Comparison of ENCODE assay signal across 31 mouse cellular contexts in genomic region chr5:121342490-121342889, GRCm38 (mm10). TPM values are rescaled to one million over a fixed set of nuclear protein-coding genes. Genes with fewer than 3 reads are reported as not detected.
DNase-seq lines count a peak whose midpoint lies in the region; ATAC-seq and TF ChIP-seq lines count a peak whose summit lies in the region.
"Had no signal": no experiment of that assay in that cellular context is flagged by ENCODE, and none has a peak within 500 bp of the region (broad histone marks: within the 10 kb centered on the region; RNA-seq: fewer than 3 reads in every experiment).

No protein-coding gene starts in this region.

- peak; percentile 56 to 61 for DNase-seq in cerebellum, adult 2 months
- no peak for DNase-seq in cerebellum, postnatal 4 days (ENCODE audit: low spot score in 2 of 2)
- no peak for DNase-seq in layer of hippocampus, adult 2 months (ENCODE audit: low spot score in 2 of 2)
- DNase-seq in layer of hippocampus, postnatal 10 days (ENCODE audit: low spot score in 2 of 2), result no peak
- no peak for DNase-seq in embryonic facial prominence, embryonic 10.5 days (ENCODE audit: low spot score)
- DNase-seq in left cerebral cortex, postnatal 14 days (ENCODE audit: low spot score in 2 of 2), result no peak
- DNase-seq in hindbrain, embryonic 11.5 days (ENCODE audit: low spot score), result no peak
- DNase-seq: adrenal gland, postnatal 25 days; embryo, embryonic 11 days; gastrocnemius, postnatal 10 days; heart, postnatal 14 days; kidney, adult 18-20 months; kidney, postnatal 25 days; lung, adult 2 months; lung, postnatal 10 days; right cerebral cortex, postnatal 4 days; thymus, adult 18-20 months; thymus, postnatal 25 days had no signal

- H3K9ac ChIP-seq in hindbrain, embryonic 11.5 days (ENCODE audit: low read depth, low read length), result no peak overlapping the region
- H3K9ac ChIP-seq: embryonic facial prominence, embryonic 13.5 days; forebrain, embryonic 15.5 days; kidney, embryonic 15.5 days; limb, embryonic 12.5 days; liver, embryonic 12.5 days; midbrain, embryonic 12.5 days; neural tube, embryonic 12.5 days had no signal

- TF ChIP-seq POLR2A in cerebellum, adult 2 months (IDR thresholded peaks at IDR 0.05; ENCODE audit: borderline replicate concordance, insufficient read depth, low read length), result no peak
- TF ChIP-seq POLR2A in bone marrow macrophage, adult 2 months (IDR thresholded peaks at IDR 0.05; ENCODE audit: borderline replicate concordance, low read depth, low read length), result no peak

- peak overlapping the region; percentile 22 for H3K27ac ChIP-seq in cerebellum, adult 2 months (ENCODE audit: insufficient read depth, low read length)
- peak overlapping the region; percentile 64 for H3K27ac ChIP-seq in layer of hippocampus, adult 2 months
- peak overlapping the region; percentile 61 for H3K27ac ChIP-seq in bone marrow macrophage, adult 2 months (ENCODE audit: insufficient read depth, low read depth, low read length)
- peak overlapping the region; percentile 25; the same call in 1 of the 2 replicates for H3K27ac ChIP-seq in embryonic facial prominence, embryonic 10.5 days (replicated peaks)
- no peak overlapping the region for H3K27ac ChIP-seq in hindbrain, embryonic 11.5 days (ENCODE audit: low read depth, low read length)
- H3K27ac ChIP-seq: embryonic facial prominence, embryonic 13.5 days; forebrain, embryonic 10.5 days; forebrain, embryonic 15.5 days; hindbrain, embryonic 10.5 days; kidney, embryonic 15.5 days; limb, embryonic 12.5 days; liver, embryonic 12.5 days; midbrain, embryonic 12.5 days; neural tube, embryonic 12.5 days; stomach, postnatal 0 days had no signal

- no peak for TF ChIP-seq CTCF in cerebellum, adult 2 months (IDR thresholded peaks at IDR 0.05; ENCODE audit: borderline replicate concordance, insufficient read depth, low read depth, low read length)
- no peak for TF ChIP-seq CTCF in layer of hippocampus, adult 2 months (conservative IDR thresholded peaks at IDR 0.05)
- TF ChIP-seq CTCF in bone marrow macrophage, adult 2 months (IDR thresholded peaks at IDR 0.05; ENCODE audit: low read depth, low read length), result no peak

- no peak overlapping the region for H3K4me3 ChIP-seq in cerebellum, adult 2 months (replicated peaks; ENCODE audit: insufficient read depth, low read depth, low read length)
- H3K4me3 ChIP-seq in layer of hippocampus, adult 2 months, result no peak overlapping the region
- no peak overlapping the region for H3K4me3 ChIP-seq in bone marrow macrophage, adult 2 months (ENCODE audit: insufficient read depth, low read length)
- no peak overlapping the region for H3K4me3 ChIP-seq in embryonic facial prominence, embryonic 10.5 days
- no peak overlapping the region for H3K4me3 ChIP-seq in hindbrain, embryonic 11.5 days (ENCODE audit: low read depth, low read length)
- H3K4me3 ChIP-seq: embryonic facial prominence, embryonic 13.5 days; forebrain, embryonic 10.5 days; forebrain, embryonic 15.5 days; hindbrain, embryonic 10.5 days; kidney, embryonic 15.5 days; limb, embryonic 12.5 days; liver, embryonic 12.5 days; midbrain, embryonic 12.5 days; myocyte; neural tube, embryonic 12.5 days had no signal

- WGBS in cerebellum, adult 2 months, result 56% methylated on average over 11 of the region's 11 CpGs
- 88% methylated on average over 11 of the region's 11 CpGs for WGBS in embryonic facial prominence, embryonic 10.5 days
- 87% methylated on average over 11 of the region's 11 CpGs for WGBS in hindbrain, embryonic 11.5 days

- H3K4me1 ChIP-seq in cerebellum, adult 2 months (ENCODE audit: control insufficient read depth, insufficient read depth, low read length), result peaks cover 23% of the 10 kb centered on the region
- peaks cover 55% of the 10 kb centered on the region for H3K4me1 ChIP-seq in bone marrow macrophage, adult 2 months (ENCODE audit: control insufficient read depth, insufficient read depth, low read length)
- peaks cover 31% of the 10 kb centered on the region for H3K4me1 ChIP-seq in embryonic facial prominence, embryonic 10.5 days
- no peaks in the 10 kb centered on the region for H3K4me1 ChIP-seq in hindbrain, embryonic 11.5 days (replicated peaks; ENCODE audit: control insufficient read depth, insufficient read depth, low read length)
- H3K4me1 ChIP-seq: forebrain, embryonic 15.5 days; liver, embryonic 12.5 days; midbrain, embryonic 12.5 days; neural tube, embryonic 12.5 days had no signal

- intact Hi-C loops in left cerebral cortex, postnatal 14 days (cut with DNase I), result no loop called here

- no peaks in the 10 kb centered on the region for H3K9me3 ChIP-seq in embryonic facial prominence, embryonic 10.5 days
- H3K9me3 ChIP-seq in hindbrain, embryonic 11.5 days (ENCODE audit: control insufficient read depth, low read length), result no peaks in the 10 kb centered on the region
- H3K9me3 ChIP-seq: embryonic facial prominence, embryonic 13.5 days; forebrain, embryonic 10.5 days; forebrain, embryonic 15.5 days; hindbrain, embryonic 10.5 days; kidney, embryonic 15.5 days; limb, embryonic 12.5 days; liver, embryonic 12.5 days; midbrain, embryonic 12.5 days; neural tube, embryonic 12.5 days had no signal

- H3K4me2 ChIP-seq in hindbrain, embryonic 11.5 days (replicated peaks; ENCODE audit: low read depth, low read length), result no peak overlapping the region
- H3K4me2 ChIP-seq: embryonic facial prominence, embryonic 13.5 days; forebrain, embryonic 15.5 days; kidney, embryonic 15.5 days; limb, embryonic 12.5 days; liver, embryonic 12.5 days; midbrain, embryonic 12.5 days; neural tube, embryonic 12.5 days had no signal

- peaks cover 86% of the 10 kb centered on the region for H3K36me3 ChIP-seq in embryonic facial prominence, embryonic 10.5 days (replicated peaks)
- H3K36me3 ChIP-seq in hindbrain, embryonic 11.5 days (ENCODE audit: control insufficient read depth, insufficient read depth, low read length), result peaks cover 14% of the 10 kb centered on the region; the same call in 1 of the 2 replicates

- no peak for ATAC-seq in hindbrain, embryonic 11.5 days (ENCODE audit: low FRiP score)
- ATAC-seq: forebrain, embryonic 15.5 days; hindbrain, embryonic 16.5 days; liver, embryonic 12.5 days had no signal

- no peaks in the 10 kb centered on the region for H3K27me3 ChIP-seq in cerebellum, adult 2 months (ENCODE audit: control insufficient read depth, insufficient read depth, low read length)
- no peaks in the 10 kb centered on the region for H3K27me3 ChIP-seq in embryonic facial prominence, embryonic 10.5 days (replicated peaks; ENCODE audit: low read depth, poor library complexity, severe bottlenecking)
- H3K27me3 ChIP-seq in hindbrain, embryonic 11.5 days (ENCODE audit: control insufficient read depth, insufficient read depth, low read length), result no peaks in the 10 kb centered on the region
- H3K27me3 ChIP-seq: embryonic facial prominence, embryonic 13.5 days; forebrain, embryonic 15.5 days; kidney, embryonic 15.5 days; limb, embryonic 12.5 days; liver, embryonic 12.5 days; midbrain, embryonic 12.5 days; neural tube, embryonic 12.5 days had no signal

RNA-seq across cellular contexts. Expression of gene Trafd1, which starts 42.9 kb away (rescaled TPM):
- polyA plus RNA-seq in cerebellum, adult 2 months (2012; rRNA removed), result 109 and 120 TPM in 2 replicates
- 10 to 100 TPM; 79.8 to 82.8 TPM for total RNA-seq in layer of hippocampus, adult 2 months (2021)
- total RNA-seq in layer of hippocampus, postnatal 10 days (2021), result 10 to 100 TPM; 83.2 to 90.3 TPM
- 233 and 235 TPM in 2 replicates for polyA plus RNA-seq in bone marrow macrophage, adult 2 months (2012; ENCODE audit: insufficient read depth, insufficient read length, missing spikeins)
- 74.1 and 74.8 TPM in 2 replicates for polyA plus RNA-seq in embryonic facial prominence, embryonic 10.5 days (2016; fragmentation: Nextera tagmentation; extraction: Ambion mirVana)
- total RNA-seq in left cerebral cortex, postnatal 14 days (2021), result 10 to 100 TPM; 90.1 to 95.7 TPM
- 76.7 and 84.7 TPM in 2 replicates for polyA plus RNA-seq in hindbrain, embryonic 11.5 days (2014; fragmentation: Nextera tagmentation; extraction: Ambion mirVana)

RNA-seq across cellular contexts. Expression of gene Naa25, which starts 55.2 kb away (rescaled TPM):
- 19.6 and 21.2 TPM in 2 replicates for polyA plus RNA-seq in cerebellum, adult 2 months (2012; rRNA removed)
- total RNA-seq in layer of hippocampus, adult 2 months (2021), result 10 to 100 TPM; 37.2 to 40.9 TPM
- 10 to 100 TPM; 43.9 to 45.3 TPM for total RNA-seq in layer of hippocampus, postnatal 10 days (2021)
- polyA plus RNA-seq in bone marrow macrophage, adult 2 months (2012; ENCODE audit: insufficient read depth, insufficient read length, missing spikeins), result 9.9 and 14.0 TPM in 2 replicates
- polyA plus RNA-seq in embryonic facial prominence, embryonic 10.5 days (2016; fragmentation: Nextera tagmentation; extraction: Ambion mirVana), result 49.4 and 53.7 TPM in 2 replicates
- 10 to 100 TPM; 45.8 to 48.0 TPM for total RNA-seq in left cerebral cortex, postnatal 14 days (2021)
- polyA plus RNA-seq in hindbrain, embryonic 11.5 days (2014; fragmentation: Nextera tagmentation; extraction: Ambion mirVana), result 48.9 and 53.3 TPM in 2 replicates

Comparison
In these comparisons a context has a peak if more than half of its experiments do, and no peak if none do; other contexts are left out.
1. DNase-seq: peak in cerebellum, adult 2 months (2 of 2); none in cerebellum, postnatal 4 days (0 of 2), layer of hippocampus, adult 2 months (0 of 2), layer of hippocampus, postnatal 10 days (0 of 2), embryonic facial prominence, embryonic 10.5 days (single experiment), left cerebral cortex, postnatal 14 days (0 of 2) and hindbrain, embryonic 11.5 days (single experiment).